Mouse (Mus musculus) frontal cortex, adult 2 months (tissue): Measurements from ENCODE around the gene Pus1. TPM values are rescaled to one million over a fixed set of nuclear protein-coding genes. Genes with fewer than 3 reads are reported as not detected.

ENCODE experiments used
- polyA plus RNA-seq: library from polyadenylated mRNA; depleted of rRNA; stranded (reverse); fragments of >200 nt; gene quantifications from 2 replicates; pipeline ENCODE4 v1.2.3, GENCODE M21; 2012; rRNA removed

Pus1 gene
- polyA plus RNA-seq, 1 experiment = 21.0 TPM

Other genes with a start within 250 kb of the Pus1 start
- gene Galnt9, start 236.3 kb downstream of the Pus1 start, polyA plus RNA-seq = 43.8 and 52.2 TPM in 2 replicates
- gene Noc4l, start 127.2 kb downstream of the Pus1 start, polyA plus RNA-seq = 41.5 and 41.9 TPM in 2 replicates
- gene Ddx51, start 127.2 kb downstream of the Pus1 start, polyA plus RNA-seq = 17.9 and 23.1 TPM in 2 replicates
- gene Ep400, start 9.9 kb downstream of the Pus1 start, polyA plus RNA-seq = 31.8 and 37.4 TPM in 2 replicates
- gene Ulk1, start 29.4 kb upstream of the Pus1 start, polyA plus RNA-seq = 60.3 and 64.3 TPM in 2 replicates
- gene Hscb, start 59.1 kb upstream of the Pus1 start, polyA plus RNA-seq = 17.2 and 18.0 TPM in 2 replicates
- 1.3 and 1.7 TPM in 2 replicates for gene Chek2, start 59.3 kb upstream of the Pus1 start, polyA plus RNA-seq
- gene Ttc28, start 99.1 kb upstream of the Pus1 start, polyA plus RNA-seq = 6.7 and 7.3 TPM in 2 replicates